Comparison of ENCODE assay signal across 12 mouse cellular contexts in the genomic region with DNA sequence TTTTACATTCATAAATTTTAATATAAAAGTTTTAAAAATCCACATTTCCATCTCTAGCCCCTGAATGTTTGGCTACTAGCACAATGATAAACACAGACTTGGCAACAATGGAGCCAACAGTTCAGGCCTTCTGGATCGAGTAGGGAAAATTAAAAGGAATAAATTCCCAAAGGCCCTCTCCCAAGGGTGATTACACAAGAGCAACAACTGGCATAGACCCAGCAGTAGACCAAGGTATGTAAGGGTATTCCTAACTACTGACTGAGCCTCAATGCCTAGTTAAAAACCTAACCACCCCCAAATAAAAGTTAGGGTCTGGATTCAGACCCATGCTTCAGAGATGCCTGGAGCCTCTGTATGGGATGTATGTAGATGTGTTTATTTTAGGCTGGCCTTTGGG. TPM values are rescaled to one million over a fixed set of nuclear protein-coding genes. Genes with fewer than 3 reads are reported as not detected.
"Had no signal": no experiment of that assay in that cellular context is flagged by ENCODE, and none has a peak within 500 bp of the region (broad histone marks: within the 10 kb centered on the region; RNA-seq: fewer than 3 reads in every experiment).

No protein-coding gene starts in this region.

- H3K9ac ChIP-seq: liver, embryonic 13.5 days; liver, postnatal 0 days; midbrain, embryonic 13.5 days had no signal

- ATAC-seq: liver, postnatal 0 days; midbrain, embryonic 13.5 days had no signal

- H3K27ac ChIP-seq: liver, embryonic 13.5 days had no signal

- H3K9me3 ChIP-seq: liver, embryonic 13.5 days; midbrain, embryonic 13.5 days had no signal

- H3K27me3 ChIP-seq: liver, embryonic 13.5 days; midbrain, embryonic 13.5 days had no signal

- H3K4me1 ChIP-seq: liver, embryonic 13.5 days had no signal

- H3K4me2 ChIP-seq: liver, embryonic 13.5 days; midbrain, embryonic 13.5 days had no signal

- DNase-seq: kidney, adult 18-20 months; kidney, postnatal 10 days; kidney, postnatal 4 days; left cerebral cortex, postnatal 4 days; liver, embryonic 13.5 days; liver, postnatal 0 days; retina, postnatal 1 day; right cerebral cortex, postnatal 4 days; thymus, adult 18-20 months; thymus, postnatal 14 days had no signal

- H3K4me3 ChIP-seq: liver, embryonic 13.5 days; midbrain, embryonic 13.5 days had no signal

RNA-seq across cellular contexts. Expression of a gene that starts 40.6 kb away (rescaled TPM):
- total RNA-seq: megakaryocyte progenitor cell, adult 5-6 weeks had no signal
- polyA plus RNA-seq: liver, postnatal 0 days had no signal
